Mouse (Mus musculus) testis, adult 2 months (tissue): ENCODE results near the gene Rccd1.

Experiments
- CTCF ChIP-seq: fragments of 200-500 bp; IDR thresholded peaks from 2 replicates; pipeline ENCODE4 v1.5.1; 2012; ENCODE audit warnings: low read depth, mild to moderate bottlenecking, inconsistent platforms, low read length, moderate library complexity; ENCODE audit not compliant: control insufficient read depth, insufficient read depth, insufficient replicate concordance
- POLR2A ChIP-seq: fragments of 200-500 bp; IDR thresholded peaks from 2 replicates; pipeline ENCODE4 v1.6.1; 2012; ENCODE audit warnings: low read depth, mild to moderate bottlenecking, inconsistent platforms, low read length, moderate library complexity; ENCODE audit not compliant: control insufficient read depth

DNA sequence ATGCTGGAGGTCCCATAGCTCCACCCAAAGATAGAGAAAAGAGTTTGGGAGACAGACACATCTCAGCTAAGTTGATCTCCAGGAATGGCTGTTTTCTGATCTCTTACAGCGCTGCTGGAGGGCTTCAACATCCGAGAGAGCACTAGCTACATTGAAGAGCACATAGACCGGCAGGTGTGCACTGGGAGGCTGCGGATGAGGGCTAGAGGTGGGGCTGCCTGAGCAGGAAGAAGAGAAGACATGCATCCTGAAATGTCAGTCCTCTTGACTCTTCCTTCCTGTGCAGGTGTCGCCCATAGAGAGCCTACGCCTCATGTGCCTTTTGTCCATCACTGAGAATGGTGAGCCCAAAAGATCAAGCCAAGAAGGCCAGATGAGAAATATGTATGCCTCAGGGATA lies 38.5 kb downstream of the Rccd1 start:
- TF ChIP-seq POLR2A = no peak
- TF ChIP-seq CTCF = no peak
